Mouse (Mus musculus): ENCODE measurements around the gene Olfr1271.

DNA sequence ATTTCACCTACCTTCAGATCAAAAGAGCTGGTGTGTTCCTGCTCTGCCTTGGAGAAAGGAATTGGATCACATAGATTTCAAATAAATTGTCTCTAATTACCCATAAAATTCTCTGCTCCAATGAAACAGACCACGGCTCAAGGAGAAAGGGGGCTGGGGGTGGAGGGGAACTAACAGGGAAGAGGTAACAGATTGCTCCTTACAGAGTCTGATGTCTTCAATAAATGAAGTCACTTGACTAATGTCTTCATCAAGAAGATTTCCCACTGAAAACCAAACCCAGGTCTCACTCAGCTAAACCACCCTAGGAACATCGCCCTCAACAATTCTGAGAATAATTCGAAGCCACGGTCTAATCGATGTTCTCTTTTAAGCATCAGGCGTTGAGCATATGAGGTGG lies 21.9 kb upstream of the Olfr1271 start, which contains the start of gene Olfr1272:
- TF ChIP-seq CTCF (IDR thresholded peaks at IDR 0.05; ENCODE audit: low read depth): no peak
- TF ChIP-seq EP300 (optimal IDR thresholded peaks at IDR 0.05): no peak

Data from stomach, postnatal 0 days (tissue).